Mouse (Mus musculus): ENCODE results near the gene Ankrd54. TPM values are rescaled to one million over a fixed set of nuclear protein-coding genes. Genes with fewer than 3 reads are reported as not detected.
"Not testable (repeated sequence)": the region's sequence is repeated elsewhere in the genome, so short reads cannot be mapped to it uniquely, and the experiment has no call there.

Gene Ankrd54
- polyA plus RNA-seq, 1 experiment from 2014 or later = 57.7 TPM

DNA sequence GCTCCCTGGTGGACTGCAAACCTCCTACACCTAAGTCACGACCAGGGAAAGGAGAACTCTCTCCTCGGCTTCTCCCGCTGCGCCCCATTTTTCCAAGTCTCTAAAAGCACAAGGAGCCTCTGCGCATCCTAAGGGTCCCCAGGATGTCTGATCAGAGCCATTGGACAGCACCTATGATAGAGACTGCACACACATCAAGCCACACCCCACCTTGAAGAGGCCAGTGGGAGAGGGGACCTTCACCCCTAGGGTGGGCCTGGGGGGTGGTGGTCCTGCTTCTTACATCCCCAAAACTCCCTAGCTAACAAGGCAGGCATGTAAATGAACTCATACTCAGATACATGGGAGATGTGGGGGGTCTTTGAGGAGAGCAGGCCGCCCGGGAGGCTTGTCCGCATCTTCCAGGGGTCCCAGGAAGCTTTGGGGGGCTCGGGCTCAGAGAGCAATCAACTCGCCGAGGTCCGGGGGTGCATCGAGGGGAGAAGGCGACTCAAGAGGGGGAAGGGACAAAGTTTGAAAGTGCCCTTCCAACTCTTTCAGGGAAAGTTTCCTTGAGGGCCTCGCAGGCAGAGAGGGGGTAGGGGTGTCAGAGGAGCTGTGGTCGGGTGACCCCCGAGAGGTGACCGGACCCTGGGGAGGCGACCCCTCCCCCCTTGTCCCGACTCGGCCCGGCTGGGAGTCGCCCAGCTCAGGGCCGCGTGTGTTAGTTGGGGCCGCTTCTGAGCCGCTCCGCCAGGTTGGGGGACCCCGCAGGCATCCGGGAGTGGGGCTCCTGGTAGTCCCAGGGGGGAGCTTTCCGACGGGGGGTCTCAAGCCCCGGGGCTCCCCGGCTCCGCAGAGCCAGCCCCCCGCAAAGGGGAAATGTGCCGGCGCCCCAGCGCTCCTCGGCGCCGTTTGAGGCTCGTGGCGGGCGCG lies 35.1 kb downstream of the Ankrd54 start:
- Histone ChIP-seq H3K4me3 (peak overlapping the region; percentile 77), H3K27me3 (0 out of 2 replicates have a peak, but pooled peaks cover 3% of the 10 kb centered on the region), H3K9ac (peak overlapping the region; percentile 100), H3K4me1 (peaks cover 53% of the 10 kb centered on the region), H3K9me3 (no peaks in the 10 kb centered on the region), H3K27ac (peak overlapping the region; percentile 99), H3K36me3 (0 out of 2 replicates have a peak, but pooled peaks cover 3% of the 10 kb centered on the region), H3K4me2 (peak overlapping the region; percentile 97)
- ATAC-seq (ENCODE audit: insufficient number of reproducible peaks, insufficient read depth, low FRiP score, low TSS enrichment, low read depth) = no peak
- 6% methylated on average over 37 of the region's 46 CpGs for WGBS

DNA sequence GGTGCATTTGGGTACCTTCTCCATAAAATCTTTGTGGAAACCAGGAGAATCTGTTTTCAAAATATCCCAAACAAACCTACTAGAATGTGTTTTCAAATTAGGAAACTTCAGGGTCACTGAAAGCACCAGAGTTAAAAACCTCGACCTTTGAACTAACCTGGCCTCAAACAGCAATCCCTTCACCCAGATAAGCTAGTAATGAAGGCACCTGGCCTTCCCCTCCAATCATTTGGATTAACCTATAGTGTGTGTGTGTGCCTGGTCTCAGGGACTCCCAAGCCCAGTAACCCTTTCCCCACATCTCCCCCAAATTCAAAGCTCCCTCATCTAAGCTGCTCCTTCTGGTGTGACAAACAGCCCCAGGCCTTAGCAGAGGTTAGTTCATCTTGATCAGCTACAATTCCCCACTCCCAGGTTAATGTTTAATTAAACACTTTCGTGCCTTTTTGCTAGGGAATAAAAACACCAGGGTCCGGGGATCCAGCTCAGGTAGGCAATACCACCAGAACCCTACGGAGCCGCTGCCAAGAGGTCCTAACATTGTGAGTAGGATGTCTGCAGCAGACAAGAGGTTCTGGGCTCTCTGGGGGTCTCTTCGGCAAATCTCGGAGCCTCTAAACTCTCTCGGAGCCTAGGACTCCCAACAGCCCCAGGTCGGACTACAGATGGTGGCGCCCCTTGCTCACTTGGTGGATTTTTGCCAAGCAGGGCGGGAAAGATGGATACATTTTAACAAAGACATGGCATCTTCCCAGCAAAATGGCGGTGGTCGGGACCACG lies 36.0 kb downstream of the Ankrd54 start:
- H3K9me3 ChIP-seq = no peaks in the 10 kb centered on the region
- WGBS = 48% methylated on average over 14 of the region's 14 CpGs
- ATAC-seq (ENCODE audit: insufficient number of reproducible peaks, insufficient read depth, low FRiP score, low TSS enrichment, low read depth) = no peak
- peaks cover 47% of the 10 kb centered on the region for H3K4me1 ChIP-seq
- 0 out of 2 replicates have a peak, but pooled peaks cover 3% of the 10 kb centered on the region for H3K27me3 ChIP-seq
- no peaks in the 10 kb centered on the region for H3K36me3 ChIP-seq
- peak overlapping the region; percentile 99; the same call in 1 of the 2 replicates for H3K27ac ChIP-seq
- peak overlapping the region; percentile 97 for H3K4me2 ChIP-seq
- H3K9ac ChIP-seq = peak overlapping the region; percentile 100; the same call in 1 of the 2 replicates
- peak overlapping the region; percentile 77 for H3K4me3 ChIP-seq

DNA sequence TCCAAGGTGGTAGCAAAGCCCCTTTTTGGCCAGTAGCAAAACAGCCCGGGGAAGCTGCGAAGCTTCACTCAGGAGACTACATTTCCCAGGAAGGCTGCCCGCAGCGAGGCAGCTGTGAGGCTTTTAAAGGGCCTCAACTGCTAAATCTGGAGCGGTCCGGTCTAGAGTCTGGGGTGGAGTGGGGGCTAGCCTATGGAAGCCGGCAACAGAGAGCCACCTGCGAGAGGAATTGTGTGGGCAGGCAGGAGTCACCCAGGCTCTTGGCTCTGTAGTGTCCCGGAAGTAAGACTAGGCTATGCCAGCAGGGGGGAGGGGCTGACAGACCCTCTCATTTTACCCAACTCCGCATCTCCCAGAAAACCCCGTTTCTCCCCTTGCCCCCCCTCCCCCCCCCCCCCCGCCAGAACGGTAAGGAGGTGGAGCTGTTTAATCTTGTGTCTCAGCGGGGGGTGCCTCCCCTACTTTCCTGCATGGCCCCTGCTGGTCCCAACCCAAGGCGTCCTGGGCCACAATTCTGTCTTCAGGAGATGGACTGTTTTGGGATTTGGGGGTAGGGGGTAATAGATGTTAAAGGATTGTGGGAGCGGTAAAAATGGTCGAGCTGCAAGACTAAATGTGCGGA lies 36.9 kb downstream of the Ankrd54 start:
- H3K4me1 ChIP-seq = peaks cover 40% of the 10 kb centered on the region
- H3K27ac ChIP-seq = peak overlapping the region; percentile 12; the same call in 1 of the 2 replicates
- H3K4me2 ChIP-seq = peak overlapping the region; percentile 55
- peak overlapping the region; percentile 60 for H3K9ac ChIP-seq
- no peaks in the 10 kb centered on the region for H3K36me3 ChIP-seq
- H3K4me3 ChIP-seq = peak overlapping the region; percentile 28
- 0 out of 2 replicates have a peak, but pooled peaks cover 3% of the 10 kb centered on the region for H3K27me3 ChIP-seq
- WGBS = 10% methylated on average over 17 of the region's 18 CpGs
- ATAC-seq (ENCODE audit: insufficient number of reproducible peaks, insufficient read depth, low FRiP score, low TSS enrichment, low read depth) = no peak
- no peaks in the 10 kb centered on the region for H3K9me3 ChIP-seq

DNA sequence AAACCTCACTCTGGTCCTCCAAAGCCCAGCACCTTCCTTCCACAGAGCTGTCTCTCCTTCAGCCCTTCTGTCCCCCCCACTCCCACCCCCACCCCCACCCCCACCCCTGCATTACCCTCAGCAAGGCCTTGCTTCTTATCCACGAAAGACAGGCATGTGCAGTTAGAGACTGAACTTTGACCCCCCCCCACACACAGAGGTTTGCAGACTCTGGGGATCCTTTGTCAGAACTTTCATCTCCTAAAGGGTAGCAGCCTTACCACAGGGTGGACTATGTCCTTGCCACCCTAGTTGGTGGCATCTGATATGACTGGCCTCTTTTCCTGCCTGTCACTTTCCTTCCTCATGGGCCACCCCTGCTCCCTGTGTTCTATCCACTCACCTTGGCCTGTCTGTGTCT lies 39.3 kb downstream of the Ankrd54 start:
- ATAC-seq (ENCODE audit: insufficient number of reproducible peaks, insufficient read depth, low FRiP score, low TSS enrichment, low read depth) = no peak
- 41% methylated on average over 1 of the region's 1 CpGs for WGBS
- Histone ChIP-seq H3K9me3 (no peaks in the 10 kb centered on the region), H3K9ac (0 out of 2 replicates have a peak overlapping the region, but pooled peaks have one; percentile 36), H3K4me1 (peaks cover 33% of the 10 kb centered on the region), H3K36me3 (no peaks in the 10 kb centered on the region), H3K27ac (no peak overlapping the region), H3K4me2 (no peak overlapping the region), H3K4me3 (no peak overlapping the region), H3K27me3 (0 out of 2 replicates have a peak, but pooled peaks cover 3% of the 10 kb centered on the region)

DNA sequence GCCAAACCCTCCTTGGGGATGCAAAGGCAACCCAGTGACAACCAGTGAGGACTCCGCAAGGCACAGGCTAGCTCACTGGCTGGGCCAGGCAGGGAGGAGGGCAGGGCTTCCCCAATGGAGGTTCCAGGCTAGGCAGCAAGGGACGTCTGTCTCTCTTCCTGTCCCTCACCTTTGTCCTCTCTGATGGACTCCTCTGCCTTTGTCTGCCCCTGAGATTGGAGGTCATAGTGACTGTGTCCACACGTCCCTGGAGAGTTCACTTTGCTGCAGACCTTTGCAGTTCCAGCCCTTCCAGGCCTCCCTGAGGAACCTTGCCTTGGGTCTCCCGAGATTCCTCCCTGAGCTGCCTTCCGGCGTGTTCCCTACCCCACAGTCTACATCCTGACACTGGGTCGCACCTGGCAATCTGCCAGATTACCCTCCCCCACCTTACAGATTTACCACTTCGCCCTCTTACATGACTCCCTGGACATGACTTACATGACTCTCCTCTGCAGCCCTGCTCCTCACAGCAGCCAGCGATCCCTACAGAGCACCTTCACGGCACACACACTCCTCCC lies 39.9 kb downstream of the Ankrd54 start:
- 62% methylated on average over 10 of the region's 10 CpGs for WGBS
- no peak overlapping the region for H3K4me3 ChIP-seq
- H3K27me3 ChIP-seq = 0 out of 2 replicates have a peak, but pooled peaks cover 3% of the 10 kb centered on the region
- no peak for ATAC-seq (ENCODE audit: insufficient number of reproducible peaks, insufficient read depth, low FRiP score, low TSS enrichment, low read depth)
- H3K4me2 ChIP-seq = no peak overlapping the region
- no peak overlapping the region for H3K27ac ChIP-seq
- 0 out of 2 replicates have a peak overlapping the region, but pooled peaks have one; percentile 36 for H3K9ac ChIP-seq
- peaks cover 36% of the 10 kb centered on the region for H3K4me1 ChIP-seq
- no peaks in the 10 kb centered on the region for H3K9me3 ChIP-seq
- H3K36me3 ChIP-seq = no peaks in the 10 kb centered on the region

GRCm38 (mm10) chr15:79018886-79019285 lies 43.8 kb downstream of the Ankrd54 start:
- no peak for ATAC-seq (ENCODE audit: insufficient number of reproducible peaks, insufficient read depth, low FRiP score, low TSS enrichment, low read depth)
- no peaks in the 10 kb centered on the region for H3K36me3 ChIP-seq
- no peak overlapping the region for H3K9ac ChIP-seq

DNA sequence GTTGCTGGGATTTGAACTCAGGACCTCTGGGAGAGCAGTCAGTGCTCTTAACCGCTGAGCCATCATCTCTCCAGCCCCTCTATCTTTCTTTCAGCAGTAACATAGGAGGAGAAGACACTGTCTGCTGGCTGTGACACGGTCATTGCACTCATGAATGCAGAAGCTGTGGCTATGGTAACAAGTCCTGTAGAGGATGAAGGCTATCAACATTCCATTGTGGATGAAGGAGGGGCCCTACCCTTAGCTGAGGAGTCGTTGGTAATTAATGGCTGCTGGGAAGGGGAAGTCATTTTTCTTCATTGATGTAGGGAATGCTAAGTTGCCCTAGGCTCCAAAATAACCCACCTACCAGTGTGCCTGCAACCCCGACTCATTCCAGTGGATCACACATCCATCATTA lies 44.5 kb downstream of the Ankrd54 start:
- no peaks in the 10 kb centered on the region for H3K36me3 ChIP-seq
- peaks cover 12% of the 10 kb centered on the region for H3K4me1 ChIP-seq
- 47% methylated on average over 4 of the region's 4 CpGs for WGBS
- no peak overlapping the region for H3K9ac ChIP-seq
- H3K9me3 ChIP-seq = no peaks in the 10 kb centered on the region
- no peak for ATAC-seq (ENCODE audit: insufficient number of reproducible peaks, insufficient read depth, low FRiP score, low TSS enrichment, low read depth)
- H3K27me3 ChIP-seq = no peaks in the 10 kb centered on the region
- no peak overlapping the region for H3K27ac ChIP-seq
- H3K4me3 ChIP-seq = no peak overlapping the region
- H3K4me2 ChIP-seq = no peak overlapping the region

More at GRCm38 (mm10) chr15:79018886-79019285, 43.8 kb downstream of the Ankrd54 start:
- H3K4me1 ChIP-seq = peaks cover 8% of the 10 kb centered on the region
- H3K27me3 ChIP-seq = no peaks in the 10 kb centered on the region
- WGBS = 62% methylated on average over 3 of the region's 3 CpGs
- H3K9me3 ChIP-seq = no peaks in the 10 kb centered on the region
- H3K27ac ChIP-seq = no peak overlapping the region
- no peak overlapping the region for H3K4me2 ChIP-seq
- H3K4me3 ChIP-seq = no peak overlapping the region

GRCm38 (mm10) chr15:79013382-79013781 lies 49.3 kb downstream of the Ankrd54 start:
- H3K27me3 ChIP-seq = no peaks in the 10 kb centered on the region
- no peak overlapping the region for H3K9ac ChIP-seq
- H3K27ac ChIP-seq = no peak overlapping the region
- WGBS = 64% methylated on average over 7 of the region's 7 CpGs
- H3K36me3 ChIP-seq = peaks cover 3% of the 10 kb centered on the region; the same call in 1 of the 2 replicates
- H3K4me2 ChIP-seq = no peak overlapping the region
- no peak overlapping the region for H3K4me3 ChIP-seq
- peaks cover 7% of the 10 kb centered on the region; the same call in 1 of the 2 replicates for H3K4me1 ChIP-seq
- ATAC-seq (ENCODE audit: insufficient number of reproducible peaks, insufficient read depth, low FRiP score, low TSS enrichment, low read depth) = no peak
- H3K9me3 ChIP-seq = no peaks in the 10 kb centered on the region

GRCm38 (mm10) chr15:79011550-79011949 lies 51.1 kb downstream of the Ankrd54 start:
- Histone ChIP-seq H3K27ac (no peak overlapping the region), H3K36me3 (peaks cover 18% of the 10 kb centered on the region), H3K4me1 (0 out of 2 replicates have a peak, but pooled peaks cover 3% of the 10 kb centered on the region), H3K9me3 (no peaks in the 10 kb centered on the region), H3K9ac (no peak overlapping the region), H3K4me3 (no peak overlapping the region), H3K4me2 (no peak overlapping the region), H3K27me3 (no peaks in the 10 kb centered on the region)
- WGBS = 68% methylated on average over 10 of the region's 10 CpGs
- no peak for ATAC-seq (ENCODE audit: insufficient number of reproducible peaks, insufficient read depth, low FRiP score, low TSS enrichment, low read depth)

GRCm38 (mm10) chr15:79009734-79010133 lies 53.0 kb downstream of the Ankrd54 start:
- no peak overlapping the region for H3K4me2 ChIP-seq
- no peak for ATAC-seq (ENCODE audit: insufficient number of reproducible peaks, insufficient read depth, low FRiP score, low TSS enrichment, low read depth)
- 68% methylated on average over 5 of the region's 5 CpGs for WGBS
- H3K4me3 ChIP-seq = no peak overlapping the region
- H3K9ac ChIP-seq = no peak overlapping the region
- H3K9me3 ChIP-seq = no peaks in the 10 kb centered on the region
- H3K36me3 ChIP-seq = peaks cover 35% of the 10 kb centered on the region
- no peaks in the 10 kb centered on the region for H3K27me3 ChIP-seq
- 0 out of 2 replicates have a peak, but pooled peaks cover 3% of the 10 kb centered on the region for H3K4me1 ChIP-seq
- H3K27ac ChIP-seq = no peak overlapping the region

DNA sequence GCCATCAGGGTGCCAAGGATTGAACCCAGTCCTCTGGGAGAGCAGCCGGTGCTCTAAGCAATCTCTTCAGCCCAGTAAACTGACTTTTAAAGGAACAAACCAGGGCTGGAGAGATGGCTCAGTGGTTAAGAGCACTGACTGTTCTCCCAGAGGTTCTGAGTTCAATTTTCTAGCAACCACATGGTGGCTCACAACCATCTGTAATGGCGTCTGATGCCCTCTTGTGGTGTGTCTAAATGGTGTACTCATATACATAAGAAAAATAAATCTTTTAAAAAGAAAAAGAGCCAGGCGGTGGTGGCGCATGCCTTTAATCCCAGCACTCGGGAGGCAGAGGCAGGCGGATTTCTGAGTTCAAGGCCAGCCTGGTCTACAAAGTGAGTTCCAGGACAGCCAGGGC lies 54.9 kb downstream of the Ankrd54 start:
- not testable (repeated sequence) for H3K4me1 ChIP-seq; H3K4me2 ChIP-seq; H3K27ac ChIP-seq; H3K9me3 ChIP-seq; H3K9ac ChIP-seq; H3K4me3 ChIP-seq; H3K27me3 ChIP-seq; ATAC-seq (ENCODE audit: insufficient number of reproducible peaks, insufficient read depth, low FRiP score, low TSS enrichment, low read depth)
- 95% methylated on average over 6 of the region's 6 CpGs for WGBS
- peaks cover 54% of the 10 kb centered on the region for H3K36me3 ChIP-seq
